Mouse (Mus musculus) cortical plate, adult 2 months (tissue): ENCODE results near the gene Map3k20. TPM values are rescaled to one million over a fixed set of nuclear protein-coding genes. Genes with fewer than 3 reads are reported as not detected.

Source experiments
- H3K27ac ChIP-seq: fragments of 200-500 bp; 2 replicates; pipeline ENCODE4 v1.5.1; 2012; ENCODE audit warnings: low read length, control low read depth, inconsistent platforms; ENCODE audit not compliant: insufficient read depth
- H3K4me1 ChIP-seq: fragments of 200-500 bp; 2 replicates; pipeline ENCODE4 v1.6.1; 2011; ENCODE audit warnings: low read length; ENCODE audit not compliant: control insufficient read depth, insufficient read depth
- H3K4me3 ChIP-seq: fragments of 200-500 bp; 2 replicates; pipeline ENCODE4 v1.5.1; 2011; ENCODE audit warnings: mild to moderate bottlenecking, low read length, control low read depth; ENCODE audit not compliant: insufficient read depth
- CTCF ChIP-seq: fragments of 200-500 bp; IDR thresholded peaks from 2 replicates; pipeline ENCODE4 v1.5.1; 2011; ENCODE audit warnings: mild to moderate bottlenecking, control low read depth, low read length; ENCODE audit not compliant: insufficient read depth; ENCODE audit errors: extremely low read depth
- POLR2A ChIP-seq: fragments of 200-500 bp; IDR thresholded peaks from 2 replicates; pipeline ENCODE4 v1.6.1; 2011; ENCODE audit warnings: mild to moderate bottlenecking, low read length, control low read depth; ENCODE audit not compliant: insufficient read depth; ENCODE audit errors: extremely low read depth
- polyA plus RNA-seq: library from polyadenylated mRNA; depleted of rRNA; stranded (reverse); fragments of >200 nt; gene quantifications from 2 replicates; pipeline ENCODE4 v1.2.3, GENCODE M21; 2012

Map3k20 gene
- polyA plus RNA-seq, 1 experiment: 5.7 TPM

GRCm38 (mm10) chr2:72426776-72427175 is 141.3 kb downstream of the Map3k20 start:
- Histone ChIP-seq H3K4me1 (no peaks in the 10 kb centered on the region; the same call in 1 of the 2 replicates), H3K4me3 (no peak overlapping the region), H3K27ac (no peak overlapping the region)
- no peak for TF ChIP-seq CTCF
- TF ChIP-seq POLR2A: no peak

GRCm38 (mm10) chr2:72427288-72427687 is 141.9 kb downstream of the Map3k20 start:
- Histone ChIP-seq H3K27ac (no peak overlapping the region), H3K4me3 (no peak overlapping the region), H3K4me1 (no peaks in the 10 kb centered on the region; the same call in 1 of the 2 replicates)
- no peak for TF ChIP-seq CTCF
- TF ChIP-seq POLR2A: no peak

GRCm38 (mm10) chr2:72438941-72439533 is 153.6 kb downstream of the Map3k20 start:
- Histone ChIP-seq H3K4me3 (no peak overlapping the region), H3K27ac (no peak overlapping the region), H3K4me1 (no peaks in the 10 kb centered on the region)
- TF ChIP-seq POLR2A: no peak
- TF ChIP-seq CTCF: no peak

- no peak overlapping the region for H3K4me3 ChIP-seq
- H3K27ac ChIP-seq: no peak overlapping the region
- TF ChIP-seq CTCF: no peak
- no peak for TF ChIP-seq POLR2A
- no peaks in the 10 kb centered on the region for H3K4me1 ChIP-seq
Observed at GRCm38 (mm10) chr2:72441010-72441409, 155.6 kb downstream of the Map3k20 start.

- no peak overlapping the region for H3K27ac ChIP-seq
- no peaks in the 10 kb centered on the region for H3K4me1 ChIP-seq
- TF ChIP-seq POLR2A (no peak), CTCF (no peak)
- no peak overlapping the region for H3K4me3 ChIP-seq
Observed at GRCm38 (mm10) chr2:72442825-72443224, 157.4 kb downstream of the Map3k20 start.

GRCm38 (mm10) chr2:72443960-72444359 is 158.5 kb downstream of the Map3k20 start:
- no peak overlapping the region for H3K4me3 ChIP-seq
- H3K4me1 ChIP-seq: no peaks in the 10 kb centered on the region
- no peak overlapping the region for H3K27ac ChIP-seq
- no peak for TF ChIP-seq POLR2A
- TF ChIP-seq CTCF: no peak

- no peak for TF ChIP-seq CTCF
- TF ChIP-seq POLR2A: no peak
Observed at GRCm38 (mm10) chr2:72446106-72446505, 160.7 kb downstream of the Map3k20 start.

GRCm38 (mm10) chr2:72446615-72447014 is 161.2 kb downstream of the Map3k20 start:
- Histone ChIP-seq H3K4me1 (no peaks in the 10 kb centered on the region), H3K4me3 (no peak overlapping the region), H3K27ac (no peak overlapping the region)
- no peak for TF ChIP-seq POLR2A
- no peak for TF ChIP-seq CTCF

More at GRCm38 (mm10) chr2:72446106-72446505, 160.7 kb downstream of the Map3k20 start:
- no peak overlapping the region for H3K27ac ChIP-seq
- H3K4me3 ChIP-seq: no peak overlapping the region
- no peaks in the 10 kb centered on the region for H3K4me1 ChIP-seq

GRCm38 (mm10) chr2:72453563-72453962 is 168.1 kb downstream of the Map3k20 start:
- no peak overlapping the region for H3K4me3 ChIP-seq
- H3K4me1 ChIP-seq: no peaks in the 10 kb centered on the region
- no peak overlapping the region for H3K27ac ChIP-seq
- TF ChIP-seq POLR2A: no peak
- no peak for TF ChIP-seq CTCF

- Histone ChIP-seq H3K4me1 (no peaks in the 10 kb centered on the region), H3K4me3 (no peak overlapping the region), H3K27ac (no peak overlapping the region)
- TF ChIP-seq CTCF (no peak), POLR2A (no peak)
Observed at GRCm38 (mm10) chr2:72456189-72456588, 170.8 kb downstream of the Map3k20 start.

- TF ChIP-seq CTCF (no peak), POLR2A (no peak)
- no peak overlapping the region for H3K4me3 ChIP-seq
- H3K27ac ChIP-seq: no peak overlapping the region
- no peaks in the 10 kb centered on the region for H3K4me1 ChIP-seq
Observed at GRCm38 (mm10) chr2:72464376-72465014, 179.1 kb downstream of the Map3k20 start.

GRCm38 (mm10) chr2:72467604-72468003 is 182.2 kb downstream of the Map3k20 start:
- H3K4me3 ChIP-seq: no peak overlapping the region
- TF ChIP-seq CTCF: no peak
- TF ChIP-seq POLR2A: no peak

More at GRCm38 (mm10) chr2:72467604-72468003, 182.2 kb downstream of the Map3k20 start:
- H3K4me1 ChIP-seq: no peaks in the 10 kb centered on the region
- H3K27ac ChIP-seq: no peak overlapping the region
